Mouse (Mus musculus) right cerebral cortex, postnatal 14 days (tissue): Measurements from ENCODE around the gene Gm7579.
"Not testable (repeated sequence)": the region's sequence is repeated elsewhere in the genome, so short reads cannot be mapped to it uniquely, and the experiment has no call there.

ENCODE experiments used
- DNase-seq: peaks from one replicate; pipeline ENCODE4 v3.0.0; 2022

Gene Gm7579

DNA sequence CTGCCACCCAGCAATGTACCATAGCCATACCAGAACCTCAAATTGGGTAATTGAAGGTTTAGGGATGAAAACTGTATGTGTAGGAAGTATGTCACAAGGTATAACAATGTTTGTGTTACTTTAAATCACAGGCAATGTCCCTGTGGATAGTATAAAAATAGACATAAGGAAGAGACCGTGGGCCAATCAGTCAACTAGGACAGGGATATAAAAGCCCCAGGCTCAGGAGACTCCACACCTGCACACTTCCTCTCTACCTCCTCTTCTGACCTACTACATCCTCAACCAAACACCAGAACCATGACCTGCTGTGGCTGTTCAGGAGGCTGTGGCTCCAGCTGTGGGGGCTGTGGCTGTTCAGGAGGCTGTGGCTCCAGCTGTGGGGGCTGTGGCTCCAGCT is at the start of gene Gm7579:
Gm7579 (plus strand) TSS at position 301 of the 400 bp plus-strand sequence.
- no peak for DNase-seq

GRCm38 (mm10) chr7:142165639-142166038 is 46.0 kb upstream of the Gm7579 start, which contains the start of gene Gm4553:
Gene Gm4553 (minus strand): TSS chr7:142165739.
- not testable (repeated sequence) for DNase-seq

GRCm38 (mm10) chr7:142169836-142170235 is 41.8 kb upstream of the Gm7579 start:
- no peak for DNase-seq

- DNase-seq: not testable (repeated sequence)
Measured at GRCm38 (mm10) chr7:142175905-142176304, 35.8 kb upstream of the Gm7579 start, which contains the start of gene Krtap5-2. Gene Krtap5-2 (minus strand): TSS chr7:142176005.

- peak; percentile 10 for DNase-seq
Measured at GRCm38 (mm10) chr7:142178685-142179084, 33.0 kb upstream of the Gm7579 start.

DNA sequence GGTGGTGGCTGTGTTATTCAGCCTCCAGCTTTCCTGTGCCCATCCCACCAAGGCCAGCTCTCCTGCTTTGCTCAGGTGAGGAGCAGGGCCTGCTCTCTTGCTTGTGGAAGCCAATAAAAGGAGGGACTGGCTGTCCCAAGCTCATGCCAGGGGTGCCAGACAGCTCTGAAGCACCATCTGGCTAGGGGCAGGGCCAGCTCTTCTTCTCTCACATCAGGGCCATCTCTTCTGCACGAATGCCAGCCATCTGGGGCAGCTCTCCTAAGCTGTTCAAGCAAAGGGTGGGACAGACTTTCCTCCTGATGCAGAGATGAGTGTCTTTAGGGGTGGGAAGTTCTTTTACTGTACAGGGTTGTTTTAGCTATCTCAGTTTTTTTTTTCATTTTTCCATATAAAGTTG is 30.6 kb upstream of the Gm7579 start:
- no peak for DNase-seq

DNA sequence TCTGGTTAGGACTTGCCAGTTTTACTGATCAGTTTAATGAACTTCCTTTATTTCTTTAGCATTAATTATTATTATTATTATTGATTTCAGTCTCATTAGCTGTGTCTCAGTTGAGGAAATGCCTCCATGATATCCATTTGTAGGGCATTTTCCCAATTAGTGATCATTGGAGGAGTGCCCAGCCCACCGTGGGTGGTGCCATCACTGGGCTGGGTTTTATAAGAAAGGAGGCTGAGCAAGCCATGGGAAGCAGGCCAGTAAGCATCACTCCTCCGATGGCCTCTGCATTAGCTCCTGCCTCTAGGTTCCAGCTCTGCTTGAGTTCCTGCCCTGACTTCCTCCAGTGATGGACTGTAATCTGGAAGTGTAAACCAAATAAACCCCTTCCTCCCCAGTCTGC is 23.5 kb upstream of the Gm7579 start:
- DNase-seq: no peak

DNA sequence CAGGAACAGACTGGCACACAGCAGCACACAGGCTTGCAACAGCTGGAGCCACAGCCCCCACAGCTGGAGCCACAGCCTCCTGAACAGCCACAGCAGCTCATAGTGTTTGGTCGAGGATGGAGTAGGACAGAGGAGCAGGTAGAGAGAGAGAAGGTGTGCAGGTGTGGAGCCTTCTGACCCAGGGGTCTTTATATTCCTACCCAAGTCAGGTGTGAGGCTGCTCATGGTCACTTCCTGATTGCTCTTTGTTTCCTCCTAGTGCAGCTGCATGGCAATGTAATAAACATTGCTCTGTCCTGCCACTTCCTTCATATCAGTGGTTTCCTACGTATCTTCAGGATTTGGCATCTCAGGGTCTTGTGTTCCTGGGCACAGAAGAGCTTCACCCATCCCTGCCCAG is 21.4 kb upstream of the Gm7579 start, which contains the start of gene Gm10153:
Gm10153 (minus strand) TSS at position 101 of the 400 bp plus-strand sequence.
- no peak for DNase-seq

DNA sequence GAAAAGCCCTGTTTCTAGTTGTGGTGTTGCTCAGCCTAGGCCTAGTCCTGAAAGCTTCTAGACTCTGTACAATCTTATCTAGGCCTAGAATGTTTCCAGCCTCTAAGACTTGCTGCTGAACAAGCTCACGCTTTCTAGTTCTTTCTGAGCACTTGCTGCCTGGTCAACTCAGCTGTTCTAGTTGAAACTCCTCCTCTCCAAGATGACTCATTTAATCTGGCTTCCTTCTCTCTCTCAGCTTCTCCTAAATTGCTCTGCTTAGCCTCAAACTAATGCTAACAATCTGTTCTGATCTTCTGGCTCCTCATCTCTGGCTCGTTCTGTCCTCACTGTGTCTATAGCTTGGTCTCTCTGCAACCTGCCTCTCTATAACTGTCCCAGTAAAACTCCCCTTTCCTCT is 12.9 kb upstream of the Gm7579 start:
- DNase-seq: no peak

- DNase-seq: no peak
Measured at GRCm38 (mm10) chr7:142201064-142201463, 10.6 kb upstream of the Gm7579 start, which contains the start of gene Krtap5-3. Gene Krtap5-3 (plus strand): TSS chr7:142201364.

DNA sequence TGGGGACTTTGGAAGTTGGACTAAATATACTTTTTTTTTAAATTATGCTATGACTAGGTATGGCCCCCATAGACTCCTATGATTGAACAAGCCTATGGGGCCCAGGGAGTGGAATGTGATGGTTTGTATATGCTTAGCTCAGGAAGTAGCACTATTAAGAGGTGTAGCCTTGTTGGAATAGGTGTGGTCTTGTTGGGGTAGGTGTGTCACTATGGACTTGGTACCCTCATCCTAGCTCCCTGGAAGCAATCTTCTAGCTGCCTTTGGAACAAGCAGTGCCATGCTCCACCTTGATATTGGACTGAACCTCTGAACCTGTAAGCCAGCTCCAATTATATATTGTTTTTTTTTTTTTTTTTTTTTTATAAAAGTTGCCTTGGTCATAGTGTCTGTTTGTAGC is 6.2 kb upstream of the Gm7579 start:
- DNase-seq: no peak

DNA sequence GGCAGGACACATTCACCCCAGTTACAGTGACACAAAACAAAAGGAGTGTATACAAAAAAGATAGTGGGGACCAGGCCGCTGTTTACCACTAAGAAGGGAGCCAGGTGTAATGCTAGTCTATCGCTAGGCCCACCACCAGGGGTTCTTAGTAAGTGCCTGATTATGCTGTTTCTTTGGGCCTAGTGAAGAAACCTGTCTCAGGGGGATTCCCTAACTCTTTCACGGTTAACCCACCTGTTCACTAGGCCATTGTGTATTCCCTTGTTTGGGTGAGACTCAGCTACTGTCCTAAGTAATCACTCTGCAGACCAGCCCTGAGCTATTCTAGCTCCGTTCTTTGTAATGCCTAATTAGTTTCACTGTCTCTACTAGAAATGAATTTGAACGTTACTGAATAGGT is 4.8 kb upstream of the Gm7579 start:
- DNase-seq: not testable (repeated sequence)

GRCm38 (mm10) chr7:142212136-142212535 is 477 bp downstream of the Gm7579 start:
- not testable (repeated sequence) for DNase-seq

- DNase-seq: no peak
Measured at GRCm38 (mm10) chr7:142224518-142224917, 12.9 kb downstream of the Gm7579 start.

- DNase-seq: not testable (repeated sequence)
Measured at GRCm38 (mm10) chr7:142229871-142230270, 18.2 kb downstream of the Gm7579 start, which contains the start of gene Krtap5-5. Gene Krtap5-5 (minus strand): TSS chr7:142229971.

GRCm38 (mm10) chr7:142231540-142231939 is 19.9 kb downstream of the Gm7579 start:
- DNase-seq: no peak

DNA sequence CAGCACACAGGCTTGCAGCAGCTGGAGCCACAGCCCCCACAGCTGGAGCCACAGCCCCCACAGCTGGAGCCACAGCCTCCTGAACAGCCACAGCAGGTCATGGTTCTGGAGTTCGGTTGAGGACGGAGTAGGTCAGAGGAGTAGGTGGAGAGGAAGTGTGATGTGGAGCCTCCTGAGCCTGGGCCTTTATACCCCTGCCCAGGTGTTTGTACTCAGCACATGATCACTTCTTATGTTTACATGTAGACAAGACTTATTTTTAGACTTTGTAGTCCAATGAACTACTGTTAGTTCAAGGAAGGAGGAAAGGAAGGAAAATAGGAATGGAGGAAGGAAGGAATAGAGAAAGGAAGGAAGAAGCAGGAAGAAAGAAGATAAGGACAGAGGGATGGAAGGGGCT is 29.3 kb downstream of the Gm7579 start, which contains the start of gene Gm40460:
Gm40460 (minus strand) TSS at position 101 of the 400 bp plus-strand sequence.
- no peak for DNase-seq

- peak; percentile 38 for DNase-seq
Measured at GRCm38 (mm10) chr7:142249824-142250223, 38.2 kb downstream of the Gm7579 start.

DNA sequence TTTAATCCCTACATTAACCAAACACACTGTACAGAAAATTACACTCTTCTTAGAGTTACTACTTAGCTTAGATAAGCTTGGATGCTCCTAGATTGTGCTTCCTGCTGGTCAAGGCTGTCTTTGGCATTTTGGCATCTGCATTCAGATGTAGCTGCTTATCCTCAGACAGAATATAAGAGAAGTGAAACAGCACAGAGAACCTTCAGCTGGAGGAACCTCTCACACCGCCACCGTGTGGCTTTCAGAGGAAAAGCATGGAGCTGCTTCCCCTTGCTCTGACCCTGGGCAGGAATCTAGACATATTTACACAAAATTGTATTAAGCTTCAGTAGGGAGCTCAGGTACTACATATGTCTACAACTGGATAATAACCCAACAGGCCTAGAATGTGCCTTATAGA is 43.9 kb downstream of the Gm7579 start:
- peak; percentile 45 for DNase-seq

GRCm38 (mm10) chr7:142258254-142258653 is 46.6 kb downstream of the Gm7579 start, which contains the start of gene Gm2431:
Gene Gm2431 (minus strand): TSS chr7:142258354.
- DNase-seq: not testable (repeated sequence)
